Comparison of ENCODE assay signal across 17 mouse cellular contexts in the genomic region with DNA sequence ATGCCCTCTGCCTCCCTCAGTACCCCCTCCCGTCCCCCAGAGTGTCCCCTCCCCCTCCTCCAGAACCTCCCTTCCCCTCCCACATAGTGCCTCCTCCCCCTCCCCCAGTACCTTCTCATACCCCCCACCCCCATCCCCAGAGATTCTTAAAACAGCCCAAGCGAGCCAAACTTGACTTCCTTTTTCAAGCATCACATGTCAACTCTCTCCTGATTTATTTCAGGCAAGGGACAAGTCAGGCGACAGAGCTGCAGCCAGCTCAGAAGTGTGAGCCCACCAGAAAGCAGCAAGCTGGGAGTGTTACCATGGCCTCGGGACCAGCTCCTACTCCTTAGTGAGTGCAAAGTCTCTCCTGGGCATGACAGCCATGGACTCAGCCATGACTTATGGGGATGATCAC. TPM values are rescaled to one million over a fixed set of nuclear protein-coding genes. Genes with fewer than 3 reads are reported as not detected.
DNase-seq lines count a peak whose midpoint lies in the region; ATAC-seq lines count a peak whose summit lies in the region.
"Had no signal": no experiment of that assay in that cellular context is flagged by ENCODE, and none has a peak within 500 bp of the region (broad histone marks: within the 10 kb centered on the region; RNA-seq: fewer than 3 reads in every experiment).

No protein-coding gene starts in this region.

- no peak overlapping the region for H3K4me3 ChIP-seq in heart, embryonic 15.5 days
- no peak overlapping the region for H3K4me3 ChIP-seq in liver, embryonic 12.5 days
- no peak overlapping the region for H3K4me3 ChIP-seq in liver, embryonic 11.5 days (ENCODE audit: low read depth, low read length)
- no peak overlapping the region for H3K4me3 ChIP-seq in brown adipose tissue, adult 24 weeks (ENCODE audit: insufficient read depth, low read depth, low read length)
- H3K4me3 ChIP-seq in embryonic facial prominence, embryonic 10.5 days: no peak overlapping the region
- H3K4me3 ChIP-seq: hindbrain, embryonic 15.5 days; liver, embryonic 13.5 days had no signal

- peak overlapping the region; percentile 88 for H3K27ac ChIP-seq in heart, embryonic 15.5 days
- 0 out of 2 replicates have a peak overlapping the region, but pooled peaks have one; percentile 75 for H3K27ac ChIP-seq in liver, embryonic 12.5 days
- H3K27ac ChIP-seq in liver, embryonic 11.5 days (ENCODE audit: low read depth, low read length): no peak overlapping the region
- 0 out of 2 replicates have a peak overlapping the region, but pooled peaks have one; percentile 26 for H3K27ac ChIP-seq in brown adipose tissue, adult 24 weeks (replicated peaks; ENCODE audit: low read depth, low read length)
- peak overlapping the region; percentile 83 for H3K27ac ChIP-seq in embryonic facial prominence, embryonic 10.5 days (replicated peaks)

- 9% methylated on average over 4 of the region's 4 CpGs for WGBS in heart, embryonic 15.5 days
- 15% methylated on average over 4 of the region's 4 CpGs for WGBS in liver, embryonic 12.5 days (ENCODE audit: insufficient replicate concordance)
- WGBS in liver, embryonic 11.5 days: 18% methylated on average over 4 of the region's 4 CpGs
- WGBS in embryonic facial prominence, embryonic 10.5 days: 13% methylated on average over 4 of the region's 4 CpGs

- no peak for DNase-seq in heart, adult 11 months
- DNase-seq in liver, embryonic 11.5 days (ENCODE audit: low spot score): no peak
- no peak for DNase-seq in embryonic facial prominence, embryonic 10.5 days (ENCODE audit: low spot score)
- no peak for DNase-seq in urinary bladder, postnatal 25 days (ENCODE audit: low spot score)
- no peak for DNase-seq in gastrocnemius, postnatal 25 days
- DNase-seq: adrenal gland, postnatal 25 days; cerebellum, adult 11-12 months; kidney, postnatal 10 days; liver, embryonic 13.5 days; right cerebral cortex, adult 18-20 months had no signal

- H3K27me3 ChIP-seq in heart, embryonic 15.5 days: no peaks in the 10 kb centered on the region
- H3K27me3 ChIP-seq in liver, embryonic 12.5 days (replicated peaks): no peaks in the 10 kb centered on the region
- no peaks in the 10 kb centered on the region for H3K27me3 ChIP-seq in liver, embryonic 11.5 days (replicated peaks; ENCODE audit: control insufficient read depth, insufficient read depth, low read length)
- H3K27me3 ChIP-seq in embryonic facial prominence, embryonic 10.5 days (replicated peaks; ENCODE audit: low read depth, poor library complexity, severe bottlenecking): no peaks in the 10 kb centered on the region
- H3K27me3 ChIP-seq: hindbrain, embryonic 15.5 days; liver, embryonic 13.5 days had no signal

- H3K4me1 ChIP-seq in heart, embryonic 15.5 days (replicated peaks): peaks cover 89% of the 10 kb centered on the region
- H3K4me1 ChIP-seq in liver, embryonic 12.5 days: peaks cover 71% of the 10 kb centered on the region
- H3K4me1 ChIP-seq in liver, embryonic 11.5 days (replicated peaks; ENCODE audit: control insufficient read depth, insufficient read depth, low read length): peaks cover 47% of the 10 kb centered on the region
- peaks cover 3% of the 10 kb centered on the region; the same call in 1 of the 2 replicates for H3K4me1 ChIP-seq in brown adipose tissue, adult 24 weeks (ENCODE audit: control insufficient read depth, insufficient read depth, insufficient read length, low read length)
- H3K4me1 ChIP-seq in embryonic facial prominence, embryonic 10.5 days: peaks cover 67% of the 10 kb centered on the region

- no peak for ATAC-seq in heart, embryonic 15.5 days (replicated peaks; ENCODE audit: insufficient number of reproducible peaks, insufficient read depth, low FRiP score, low read depth)
- ATAC-seq in liver, embryonic 12.5 days: no peak
- no peak for ATAC-seq in liver, embryonic 11.5 days (replicated peaks; ENCODE audit: low FRiP score)

- H3K4me2 ChIP-seq in heart, embryonic 15.5 days: peak overlapping the region; percentile 29; the same call in 1 of the 2 replicates
- peak overlapping the region; percentile 35; the same call in 1 of the 2 replicates for H3K4me2 ChIP-seq in liver, embryonic 12.5 days
- no peak overlapping the region for H3K4me2 ChIP-seq in liver, embryonic 11.5 days
- H3K4me2 ChIP-seq: hindbrain, embryonic 15.5 days; liver, embryonic 13.5 days had no signal

- H3K36me3 ChIP-seq in heart, embryonic 15.5 days: no peaks in the 10 kb centered on the region
- no peaks in the 10 kb centered on the region for H3K36me3 ChIP-seq in liver, embryonic 12.5 days
- no peaks in the 10 kb centered on the region for H3K36me3 ChIP-seq in liver, embryonic 11.5 days (ENCODE audit: control insufficient read depth, insufficient read depth, low read length)
- no peaks in the 10 kb centered on the region for H3K36me3 ChIP-seq in embryonic facial prominence, embryonic 10.5 days (replicated peaks)
- H3K36me3 ChIP-seq: hindbrain, embryonic 15.5 days; liver, embryonic 13.5 days had no signal

- no peak overlapping the region for H3K9ac ChIP-seq in heart, embryonic 15.5 days
- no peak overlapping the region for H3K9ac ChIP-seq in liver, embryonic 12.5 days
- H3K9ac ChIP-seq in liver, embryonic 11.5 days (ENCODE audit: low read depth, low read length): no peak overlapping the region
- H3K9ac ChIP-seq: hindbrain, embryonic 15.5 days; liver, embryonic 13.5 days had no signal

- H3K9me3 ChIP-seq in heart, embryonic 15.5 days (replicated peaks): no peaks in the 10 kb centered on the region
- H3K9me3 ChIP-seq in liver, embryonic 12.5 days (replicated peaks): no peaks in the 10 kb centered on the region
- no peaks in the 10 kb centered on the region for H3K9me3 ChIP-seq in liver, embryonic 11.5 days (ENCODE audit: control insufficient read depth, low read length)
- H3K9me3 ChIP-seq in embryonic facial prominence, embryonic 10.5 days: no peaks in the 10 kb centered on the region
- H3K9me3 ChIP-seq: hindbrain, embryonic 15.5 days; liver, embryonic 13.5 days had no signal

RNA-seq across cellular contexts. Expression of gene Crybb3, which starts 30.0 kb away (rescaled TPM):
- 0.83 and 1.5 TPM in 2 replicates for polyA plus RNA-seq in heart, embryonic 15.5 days (2015; fragmentation: Nextera tagmentation; extraction: Ambion mirVana)
- not detected in 2 replicates for polyA plus RNA-seq in liver, embryonic 12.5 days (2016; fragmentation: Nextera tagmentation; extraction: Ambion mirVana)
- 0.27 and 0.49 TPM in 2 replicates for polyA plus RNA-seq in liver, embryonic 11.5 days (2014; fragmentation: Nextera tagmentation; extraction: Ambion mirVana)
- polyA plus RNA-seq in brown adipose tissue, adult 24 weeks (2012; ENCODE audit: insufficient read depth, insufficient read length, missing spikeins): not detected in 2 replicates
- polyA plus RNA-seq in embryonic facial prominence, embryonic 10.5 days (2016; fragmentation: Nextera tagmentation; extraction: Ambion mirVana): 0.97 and 1.0 TPM in 2 replicates
- total RNA-seq in gastrocnemius, postnatal 25 days (2021): 1 to 10 TPM in 1 of 2 experiments, under 1 TPM in 1; 0.62 to 1.5 TPM
- polyA plus RNA-seq: liver, embryonic 13.5 days had no signal

RNA-seq across cellular contexts. Expression of gene Crybb2, which starts 41.4 kb away (rescaled TPM):
- not detected in 2 replicates for polyA plus RNA-seq in heart, embryonic 15.5 days (2015; fragmentation: Nextera tagmentation; extraction: Ambion mirVana)
- not detected in 2 replicates for polyA plus RNA-seq in liver, embryonic 12.5 days (2016; fragmentation: Nextera tagmentation; extraction: Ambion mirVana)
- polyA plus RNA-seq in liver, embryonic 11.5 days (2014; fragmentation: Nextera tagmentation; extraction: Ambion mirVana): not detected in 2 replicates
- not detected in 2 replicates for polyA plus RNA-seq in brown adipose tissue, adult 24 weeks (2012; ENCODE audit: insufficient read depth, insufficient read length, missing spikeins)
- not detected in 2 replicates for polyA plus RNA-seq in embryonic facial prominence, embryonic 10.5 days (2016; fragmentation: Nextera tagmentation; extraction: Ambion mirVana)
- not detected for total RNA-seq in gastrocnemius, postnatal 25 days (2021)
- total RNA-seq: adrenal gland, postnatal 25 days; left cerebral cortex, postnatal 10 days had no signal
- polyA plus RNA-seq: embryonic facial prominence, embryonic 11.5 days; frontal cortex, adult 2 months; hindbrain, embryonic 15.5 days; liver, embryonic 13.5 days had no signal
